Mouse (Mus musculus) layer of hippocampus, adult 8-10 months (tissue): ENCODE data around the gene Ppid. TPM values are rescaled to one million over a fixed set of nuclear protein-coding genes. Genes with fewer than 3 reads are reported as not detected.

Experiments used
- DNase-seq, 2 experiments: peaks; one replicate each; pipeline ENCODE4 v3.0.0; 2022; ENCODE audit warnings: low spot score in 2 of 2
- total RNA-seq, 4 experiments: library from RNA; stranded (reverse); gene quantifications; 2 replicates each; pipeline ENCODE4 v1.2.4; 2022

The Ppid gene
- total RNA-seq = 10 to 100 TPM; 72.5 to 88.1 (median 80.6) TPM

DNA sequence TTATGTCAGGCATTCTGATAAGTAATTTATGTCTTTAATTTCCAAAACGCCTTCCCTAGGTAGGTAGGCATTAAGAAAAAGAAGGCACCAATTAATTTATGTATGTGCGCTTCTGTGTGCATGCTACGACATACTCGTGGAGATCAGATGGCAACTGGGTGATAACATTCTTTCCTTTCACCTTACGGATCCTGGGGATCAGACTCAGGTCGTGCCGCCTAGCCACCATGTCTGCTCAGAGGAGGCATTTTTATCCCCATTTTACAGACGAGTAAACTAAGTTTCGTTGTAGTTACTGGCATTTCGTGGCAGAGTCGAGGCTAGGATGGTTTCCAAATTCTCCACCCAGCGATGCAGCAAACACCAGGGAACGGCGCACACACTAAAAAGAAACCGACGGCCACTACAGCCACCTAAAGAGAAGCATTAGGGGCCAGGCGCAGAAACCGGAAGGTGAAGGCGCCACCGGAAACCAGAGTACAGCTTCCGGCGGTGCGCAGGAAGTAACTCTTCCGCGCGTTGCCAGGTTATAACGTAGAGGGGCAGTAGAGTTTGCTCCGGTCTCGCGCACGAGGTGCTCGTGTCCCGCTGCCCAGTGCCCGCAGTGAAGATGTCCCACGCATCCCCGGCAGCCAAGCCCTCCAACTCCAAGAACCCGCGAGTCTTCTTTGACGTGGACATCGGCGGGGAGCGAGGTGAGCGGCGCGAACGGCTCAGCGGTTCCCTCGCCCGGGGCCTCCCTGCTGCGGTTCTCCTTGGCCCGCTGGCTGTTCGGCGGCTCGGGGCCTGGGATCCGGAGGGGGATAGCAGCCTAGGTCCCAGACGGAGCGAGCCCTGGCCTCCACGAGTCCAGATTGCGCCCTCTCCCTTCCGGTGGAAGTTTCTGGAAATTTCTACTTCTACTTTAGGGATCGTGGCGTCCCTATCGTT is at the start of gene Ppid:
Gene Ppid, plus strand, starts transcription at position 480 of the 930 bp plus-strand sequence.
- peak; percentile 58 to 71 for DNase-seq

DNA sequence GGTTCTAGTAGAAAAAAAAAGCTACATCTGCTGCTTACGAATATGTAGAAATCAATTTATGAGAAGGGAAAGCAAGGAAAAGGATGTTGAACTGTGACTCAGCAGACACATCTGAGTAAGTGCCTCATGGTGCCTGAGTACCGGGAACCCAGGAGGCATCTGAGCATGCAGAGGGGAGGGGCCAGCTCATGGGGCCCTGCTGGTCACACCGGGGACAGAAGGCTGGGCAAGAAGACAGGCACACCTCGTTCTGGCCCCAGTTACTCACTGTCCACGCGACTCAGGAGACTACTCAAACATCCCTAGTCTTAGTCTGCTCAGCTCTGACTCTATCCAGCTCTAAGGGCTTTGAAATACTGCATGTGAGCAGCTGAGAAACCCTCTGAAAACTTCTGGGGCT is 48.6 kb upstream of the Ppid start:
- no peak for DNase-seq

DNA sequence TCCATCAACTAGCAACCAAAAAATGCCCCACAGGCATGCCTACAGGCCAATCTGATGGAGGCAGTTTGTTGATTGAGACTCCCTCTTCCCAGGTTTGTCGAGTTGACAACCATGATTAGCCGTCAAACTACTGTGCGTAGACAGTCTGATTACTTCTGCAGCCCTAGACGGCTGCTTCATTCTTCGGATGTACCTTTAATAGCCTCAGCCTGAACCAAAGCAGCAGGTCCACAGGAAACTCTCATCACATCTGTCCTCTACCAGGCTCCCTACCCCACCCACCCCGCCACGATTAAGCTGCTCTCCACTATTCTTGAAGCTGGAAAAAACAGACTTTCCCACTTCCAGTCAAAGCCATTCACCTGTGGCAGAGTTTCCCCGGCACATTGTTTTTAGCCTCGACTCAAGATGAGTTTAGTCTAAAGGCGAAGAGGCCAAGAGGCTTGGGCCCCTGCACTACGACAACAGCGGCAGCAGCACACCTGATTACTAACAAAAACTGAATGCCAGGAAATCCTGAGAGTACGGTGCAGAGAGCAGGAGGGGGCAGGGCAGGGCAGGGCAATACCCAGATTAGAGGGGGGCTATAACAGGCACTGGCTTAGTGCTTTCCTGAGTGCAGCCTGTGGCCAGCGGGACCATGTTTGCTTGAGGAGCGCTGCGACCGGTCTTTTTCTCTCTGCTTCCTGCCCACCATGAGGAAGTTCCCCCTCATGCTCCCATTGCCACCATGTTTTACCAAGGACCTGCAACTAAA is 42.3 kb upstream of the Ppid start:
- DNase-seq = no peak

DNA sequence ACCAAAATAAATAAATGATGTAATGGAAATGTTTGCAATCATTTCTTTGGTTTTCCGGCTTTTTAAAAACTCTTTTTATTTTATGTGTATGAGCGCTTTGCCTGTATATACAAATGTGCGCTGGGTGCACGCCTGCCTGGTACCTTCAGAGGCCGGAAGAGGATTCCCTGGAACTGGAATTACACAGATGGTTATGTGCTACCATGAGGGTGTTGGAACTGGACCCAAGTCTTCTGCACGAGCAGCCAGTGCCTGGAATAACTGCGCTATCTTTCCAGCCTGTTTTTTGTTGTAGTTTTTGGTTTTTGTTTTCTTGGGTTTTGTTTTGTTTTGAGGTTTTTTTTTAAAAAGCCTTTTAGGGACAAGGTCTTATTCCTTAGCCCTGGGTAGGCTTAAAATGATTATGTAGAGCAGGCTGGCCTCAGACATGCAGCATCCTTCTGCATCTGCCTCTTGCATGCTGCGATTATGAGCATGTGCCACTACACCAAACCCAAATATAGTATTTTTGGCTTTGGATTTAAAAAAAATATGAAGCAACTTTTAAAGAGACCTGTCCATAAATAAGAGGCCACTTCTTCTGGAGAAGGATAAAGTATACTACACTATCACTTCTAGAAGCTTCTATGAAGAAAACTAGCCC is 41.3 kb upstream of the Ppid start:
- DNase-seq = no peak

DNA sequence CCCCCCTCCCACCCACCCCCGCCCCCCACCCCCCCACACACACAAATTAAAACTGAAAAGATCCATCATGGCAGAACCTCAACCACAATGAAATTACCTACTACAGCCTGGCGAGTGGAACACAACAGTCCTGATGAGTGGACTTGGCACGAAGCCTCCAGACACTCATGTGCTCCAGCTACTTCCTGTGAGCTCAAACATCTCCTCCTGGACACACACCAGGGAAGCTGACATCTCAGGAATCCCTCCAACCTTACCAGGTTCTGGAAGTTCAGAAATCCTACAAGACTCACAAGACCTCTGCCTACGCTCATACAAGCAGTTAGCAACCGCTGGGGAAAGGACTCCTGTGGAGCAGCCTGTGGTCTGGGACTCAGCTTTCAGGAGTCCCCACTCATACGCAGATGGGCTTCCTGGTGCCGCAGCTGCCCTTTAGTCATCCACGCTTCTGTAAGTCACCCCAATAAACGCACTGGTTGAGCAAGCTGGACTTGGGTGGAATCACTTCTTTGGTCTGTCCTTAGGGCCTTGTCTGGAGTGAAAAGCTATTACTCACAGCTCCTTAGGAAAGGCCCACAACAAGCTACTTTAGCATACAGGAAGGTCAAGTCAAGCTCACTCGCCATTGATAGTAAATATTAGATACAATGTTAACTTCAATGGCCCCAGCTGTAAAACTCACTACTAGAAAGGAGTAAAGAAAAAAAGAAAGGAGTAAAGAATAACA is 39.2 kb upstream of the Ppid start:
- no peak for DNase-seq

DNA sequence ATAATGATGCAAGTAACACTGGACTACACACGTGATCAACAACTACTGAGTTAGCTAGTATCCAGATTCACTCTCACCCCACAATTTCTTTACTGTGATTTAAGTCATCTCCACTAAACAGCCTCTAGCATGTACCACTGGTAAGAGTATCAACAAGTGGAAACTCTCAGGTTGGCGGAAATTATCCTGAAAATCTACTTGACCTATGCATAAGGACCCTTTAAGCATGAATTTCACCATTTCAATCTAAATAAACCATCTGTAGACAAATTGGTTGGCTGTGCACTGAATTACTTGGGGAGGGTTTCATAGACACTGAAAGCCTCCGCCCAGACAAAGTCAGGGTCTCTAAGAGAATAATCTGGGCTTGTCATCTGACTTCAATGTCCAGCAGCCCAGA is 37.4 kb upstream of the Ppid start:
- DNase-seq = no peak

DNA sequence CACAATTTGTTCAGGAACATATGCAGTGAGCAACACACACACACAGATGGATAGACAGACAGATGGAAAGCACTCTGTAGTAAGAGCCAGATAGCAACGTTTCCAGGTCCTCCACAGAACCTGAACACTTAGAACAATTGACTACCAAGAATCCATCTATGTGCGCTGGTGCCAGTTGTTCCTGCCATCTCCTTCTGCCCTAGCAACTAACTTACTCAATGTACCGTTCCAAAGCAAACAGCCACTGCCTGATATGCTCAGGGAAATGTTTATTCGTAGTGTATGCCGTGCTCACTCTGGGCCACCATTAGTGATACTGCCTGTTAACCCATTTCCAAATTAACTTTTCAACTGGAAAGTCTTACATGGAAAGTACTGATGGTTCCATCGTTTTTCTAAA is 36.1 kb upstream of the Ppid start:
- DNase-seq = no peak

DNA sequence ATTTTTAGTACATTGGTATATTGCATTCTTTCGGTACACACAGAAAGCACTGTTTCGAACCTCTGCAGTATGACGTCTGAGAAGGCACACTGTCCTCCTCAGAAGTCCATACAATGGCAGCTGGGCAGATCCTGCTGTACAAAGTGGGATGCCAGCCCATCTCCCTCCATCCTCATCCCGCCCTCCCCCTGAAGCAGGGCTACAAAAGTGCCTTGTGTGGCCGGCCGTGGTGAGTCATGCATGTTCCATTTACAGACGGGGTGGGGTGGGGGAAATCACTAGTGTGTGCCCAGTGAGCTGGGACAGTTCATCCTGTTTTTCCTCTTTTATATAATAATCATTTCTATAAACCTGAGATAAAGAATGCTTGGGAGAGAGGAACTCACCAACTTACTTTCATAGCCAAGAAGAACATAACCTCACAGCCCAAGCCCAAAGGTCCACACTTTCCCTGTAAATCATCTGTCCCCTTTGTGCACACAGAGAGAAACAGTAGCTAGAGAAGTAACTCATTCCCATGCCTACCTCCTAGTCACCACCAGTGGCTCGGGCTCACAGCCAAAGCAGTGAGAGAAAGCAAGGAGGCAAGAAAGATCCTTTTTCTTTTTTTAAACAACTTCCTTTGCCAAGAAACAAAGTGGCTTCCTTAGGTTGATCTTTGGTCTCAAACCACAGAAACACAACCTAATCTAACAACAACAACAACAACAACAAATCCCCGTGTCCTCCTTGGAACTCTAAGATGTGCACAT is 31.9 kb upstream of the Ppid start:
- no peak for DNase-seq

DNA sequence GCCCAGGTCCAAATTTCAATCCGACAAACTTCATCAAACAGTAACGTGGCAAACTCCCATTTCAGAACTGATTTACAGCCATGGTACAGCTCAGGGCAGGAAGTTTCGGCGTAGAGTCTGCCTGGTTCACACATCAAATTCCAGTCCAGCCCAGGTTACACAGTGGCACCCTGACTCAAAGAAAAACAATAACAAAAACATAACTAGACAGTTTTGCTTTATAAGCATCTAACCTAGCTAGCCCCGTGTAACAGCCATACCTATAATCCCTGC is 31.4 kb upstream of the Ppid start:
- no peak for DNase-seq

DNA sequence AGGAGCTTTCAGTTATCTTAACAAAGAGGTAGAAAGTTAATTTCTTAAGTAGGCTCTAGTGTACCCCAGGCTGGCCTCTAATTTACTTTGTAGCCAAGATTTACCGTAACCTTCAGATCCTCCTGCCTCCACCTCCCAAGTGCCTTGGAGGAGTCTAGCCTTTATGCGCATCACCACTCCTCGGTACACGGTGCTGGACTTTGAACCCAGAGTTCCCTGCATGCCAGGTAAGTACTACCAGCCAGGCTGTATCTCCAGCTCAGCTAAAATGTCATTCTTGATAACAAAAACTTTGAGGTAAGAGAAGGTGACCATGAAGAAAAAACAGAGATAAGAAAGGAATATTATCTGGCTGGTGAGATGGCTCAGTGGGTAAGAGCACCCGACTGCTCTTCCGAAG is 30.6 kb upstream of the Ppid start:
- no peak for DNase-seq

DNA sequence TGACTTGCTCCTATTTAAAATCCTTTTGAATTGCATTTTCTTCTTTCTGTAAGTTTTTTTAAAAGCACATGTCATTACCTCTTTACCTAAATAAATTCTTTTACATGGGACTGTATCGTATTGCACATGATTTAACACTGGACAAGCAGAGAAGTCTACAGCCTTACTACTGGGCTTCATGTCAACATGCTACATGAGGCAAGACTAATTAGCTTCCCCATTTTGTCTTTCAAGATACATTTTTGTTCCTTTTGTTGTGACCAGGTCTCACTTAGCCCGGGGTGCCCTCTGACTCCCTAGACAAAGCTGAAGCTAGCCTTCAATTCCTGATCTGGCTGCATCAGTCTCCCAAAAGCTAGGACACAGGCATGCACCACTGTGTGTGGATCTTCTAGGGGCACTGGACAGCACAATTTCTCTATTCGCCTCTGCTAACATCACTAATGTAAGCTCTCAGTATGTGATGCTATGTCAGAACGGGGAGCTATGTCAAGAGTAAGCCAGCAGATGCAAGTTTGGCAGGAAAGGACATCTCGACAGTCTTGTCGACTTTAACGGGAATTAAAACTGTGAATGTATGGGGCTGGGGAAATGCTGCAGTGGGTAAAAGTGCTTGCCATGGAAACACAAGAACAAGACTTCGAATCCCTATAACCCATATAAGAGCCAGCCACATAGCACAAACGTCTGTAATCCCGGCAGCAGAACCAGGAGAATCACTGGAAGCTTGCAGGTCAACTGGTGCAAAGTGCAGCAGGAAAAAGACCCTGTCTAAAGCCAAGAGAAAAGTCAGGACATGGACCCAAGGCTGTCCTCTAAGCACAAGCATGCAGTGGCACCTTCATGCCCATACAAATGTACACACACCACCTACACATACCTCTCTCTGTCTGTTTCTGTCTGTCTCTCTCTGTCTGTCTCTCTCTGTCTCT is 29.1 kb upstream of the Ppid start:
- DNase-seq = no peak

DNA sequence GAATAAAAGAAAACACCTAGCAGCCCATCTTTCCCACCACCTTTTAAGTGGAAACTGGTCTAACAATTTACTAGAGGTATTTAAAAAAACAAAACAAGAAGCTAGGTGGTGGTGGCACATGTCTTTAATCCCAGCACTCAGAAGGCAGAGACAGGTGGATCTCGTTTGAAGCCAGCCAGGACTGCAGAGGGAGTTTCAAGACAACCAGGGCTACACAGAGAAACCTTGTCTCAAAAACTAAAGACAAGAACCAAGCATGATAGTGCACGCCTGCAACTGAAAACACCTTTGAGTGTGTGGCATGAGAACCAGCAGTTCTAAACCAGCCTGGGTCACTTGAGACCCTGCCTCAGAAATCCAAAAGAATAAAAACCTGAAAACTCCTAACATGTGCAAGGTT is 27.6 kb upstream of the Ppid start:
- DNase-seq = no peak

DNA sequence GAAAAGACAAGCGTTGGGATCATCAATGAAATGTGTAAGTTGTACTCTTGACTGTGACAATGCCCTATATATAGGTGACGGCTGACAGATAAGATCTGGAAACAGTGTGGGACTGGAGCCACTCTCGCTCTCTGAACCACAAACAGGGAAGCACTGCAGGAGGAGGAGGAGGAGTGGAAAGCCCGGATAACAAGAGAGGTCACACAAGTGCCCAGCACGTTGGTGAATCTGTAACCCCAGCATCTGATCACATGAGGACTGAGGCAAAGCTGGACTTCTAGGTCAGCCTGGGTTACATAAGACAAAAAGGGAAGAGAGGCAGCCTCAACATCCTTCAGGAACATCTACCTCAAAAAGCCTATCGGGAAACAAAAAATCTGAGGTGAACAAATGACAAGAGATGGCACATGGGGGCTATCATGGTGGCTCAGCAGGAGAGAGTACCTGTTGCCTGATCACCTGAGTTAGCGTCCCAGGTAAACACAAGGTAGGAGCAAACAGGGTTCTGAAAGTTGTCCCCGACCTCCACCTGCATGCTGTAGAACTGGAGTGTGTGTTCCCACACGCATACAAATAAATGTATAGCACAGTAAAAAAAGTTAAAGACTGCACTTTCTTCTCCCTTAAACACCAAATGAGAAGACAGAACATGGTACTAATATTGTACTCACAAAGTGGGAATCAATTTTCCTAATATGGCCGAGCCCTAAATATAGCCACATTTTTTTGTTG is 26.1 kb upstream of the Ppid start:
- no peak for DNase-seq

DNA sequence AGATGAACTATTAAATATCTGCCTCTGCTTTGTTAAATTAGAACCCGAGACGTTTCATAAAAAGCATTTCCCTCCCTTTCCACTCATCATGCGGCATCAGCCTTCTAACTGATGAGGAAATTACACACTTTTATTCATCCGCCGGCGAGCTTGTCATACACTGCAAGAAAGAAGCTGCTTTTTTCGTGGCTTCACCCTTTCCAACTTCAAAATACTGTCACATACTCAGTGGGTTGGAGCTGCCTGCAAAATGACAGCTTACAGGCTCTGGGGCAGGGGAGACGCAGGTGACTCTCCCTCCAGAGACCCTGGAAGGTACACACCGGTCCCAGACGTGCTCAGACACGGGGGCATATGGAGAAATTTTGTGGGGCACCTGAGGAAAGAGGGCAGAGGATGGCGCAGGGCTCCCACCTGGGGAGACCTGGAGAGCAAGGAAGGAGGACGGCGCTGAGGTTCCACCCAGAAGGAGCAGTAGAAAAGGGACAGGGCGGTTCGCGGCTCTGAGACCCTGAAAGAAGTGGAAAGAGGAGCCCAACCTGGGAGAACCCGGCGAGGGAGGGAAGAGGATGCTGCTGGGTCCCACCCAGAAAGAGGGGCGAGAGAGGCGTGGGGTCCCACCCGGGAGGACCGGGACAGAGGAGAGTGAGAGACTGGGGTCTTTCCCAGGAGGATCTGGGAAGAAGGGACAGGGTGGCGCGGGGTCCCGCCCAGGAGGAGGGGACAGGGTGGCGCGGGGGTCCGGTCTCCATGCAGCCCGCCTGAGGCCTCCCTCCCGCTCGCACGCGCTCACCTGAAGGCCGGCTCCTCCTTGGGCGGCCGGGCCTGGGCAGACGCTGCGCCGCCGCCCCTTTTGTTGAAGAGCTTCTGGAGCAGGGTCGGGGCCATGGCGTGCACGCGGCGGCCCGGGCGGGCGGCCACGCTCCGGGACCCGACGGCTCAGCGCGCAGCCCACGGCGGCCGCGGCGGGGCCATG is 24.1 kb upstream of the Ppid start:
- DNase-seq = no peak

DNA sequence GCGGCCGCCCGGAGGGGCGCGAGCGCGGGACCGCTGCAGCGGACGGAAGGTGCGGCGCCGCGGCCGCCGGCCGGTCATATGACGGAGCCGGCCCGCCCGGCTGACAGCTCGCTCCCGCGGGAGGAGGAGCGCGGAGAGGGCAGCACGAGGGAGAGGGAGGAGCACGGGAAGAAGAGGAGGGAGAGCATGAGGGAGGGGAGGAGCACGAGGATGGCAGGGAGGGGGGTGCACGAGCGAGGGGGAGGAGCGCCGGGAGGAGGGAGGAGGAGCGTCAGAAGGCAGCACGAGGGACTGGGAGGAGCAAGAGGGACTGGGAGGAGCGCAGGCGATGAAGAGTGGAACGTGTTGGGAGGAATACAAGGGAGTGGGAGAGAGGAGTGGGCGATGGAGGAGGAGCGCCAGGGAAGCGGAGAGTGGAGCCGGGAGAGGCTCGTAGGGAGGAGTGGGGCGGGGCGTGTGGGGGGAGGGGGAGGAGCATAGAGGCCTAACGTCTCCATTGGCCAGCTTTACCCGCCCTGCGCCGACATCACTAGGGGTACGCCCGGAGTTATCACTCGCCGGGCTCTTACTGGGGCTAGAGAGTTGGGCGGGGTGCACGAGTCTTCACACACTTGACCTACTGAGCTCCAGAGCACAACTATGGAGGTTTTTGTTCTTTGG is 23.3 kb upstream of the Ppid start, which contains the start of gene Fnip2:
Gene Fnip2, minus strand, starts transcription at position 94 of the 660 bp plus-strand sequence.
- peak; percentile 82 to 90 for DNase-seq

DNA sequence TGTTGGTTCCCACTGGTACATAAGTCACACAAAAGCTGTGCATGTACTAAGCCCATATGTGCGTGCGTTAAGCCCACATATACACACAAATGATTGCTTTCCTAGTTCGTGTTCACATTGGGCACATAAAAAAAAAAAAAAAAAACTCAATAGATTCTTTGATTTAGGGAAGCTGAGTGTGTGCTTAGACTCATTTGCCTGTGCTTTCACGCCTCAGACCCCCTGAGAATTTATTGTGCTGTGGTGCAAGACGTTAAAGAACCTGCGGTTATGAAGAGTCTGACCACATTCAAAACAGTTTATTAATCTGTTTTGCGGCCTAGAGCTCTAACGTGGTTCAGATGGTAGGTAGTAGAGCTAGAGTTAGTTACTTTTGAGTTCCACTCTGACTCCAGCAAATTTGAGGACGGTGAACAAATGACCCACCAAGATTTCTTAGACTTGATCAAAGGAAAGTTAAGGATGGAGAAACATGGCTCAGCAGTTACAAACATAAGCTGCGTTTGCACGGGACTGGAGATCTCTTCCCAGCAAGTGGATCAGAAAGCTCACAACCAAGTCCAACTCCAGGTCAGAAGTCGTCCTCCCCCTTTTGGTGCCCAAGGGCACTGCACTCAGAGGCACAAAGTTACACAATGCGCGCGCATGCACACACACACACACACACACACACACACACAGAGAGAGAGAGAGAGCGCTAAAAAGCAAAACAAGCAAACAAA is 22.4 kb upstream of the Ppid start:
- no peak for DNase-seq

DNA sequence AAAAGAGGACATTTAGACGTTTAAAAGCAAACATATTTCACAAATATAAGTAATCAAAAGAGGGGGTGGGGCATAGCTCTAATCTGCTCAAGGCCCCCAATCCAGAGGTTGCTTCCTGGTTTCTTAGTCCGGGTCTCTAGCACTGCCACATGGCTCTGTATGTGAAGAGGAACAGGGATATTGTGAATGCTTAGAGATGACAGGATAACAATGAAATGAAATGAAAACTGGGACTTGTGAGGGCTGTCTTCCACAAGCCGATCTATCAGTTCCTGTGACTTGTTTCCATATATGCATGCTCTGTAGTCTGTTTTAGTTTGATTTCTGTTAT is 21.8 kb upstream of the Ppid start:
- DNase-seq = no peak
